Mouse (Mus musculus) cerebellum, adult 2 months (tissue): ENCODE data around the gene Evi2a. TPM values are rescaled to one million over a fixed set of nuclear protein-coding genes. Genes with fewer than 3 reads are reported as not detected.

Experiments used
- DNase-seq, 2 experiments: peaks; one replicate each; pipeline ENCODE4 v3.0.0; 2021
- H3K27ac ChIP-seq: fragments of 200-500 bp; 2 replicates; pipeline ENCODE4 v1.5.1; 2012; ENCODE audit warnings: low read length, control low read depth, inconsistent platforms; ENCODE audit not compliant: insufficient read depth
- H3K27me3 ChIP-seq: fragments of 200-500 bp; 2 replicates; pipeline ENCODE4 v1.6.1; 2012; ENCODE audit warnings: inconsistent platforms, mild to moderate bottlenecking, low read length, moderate library complexity; ENCODE audit not compliant: control insufficient read depth, insufficient read depth
- H3K4me1 ChIP-seq: fragments of 200-500 bp; 2 replicates; pipeline ENCODE4 v1.6.1; 2011; ENCODE audit warnings: low read length; ENCODE audit not compliant: control insufficient read depth, insufficient read depth
- H3K4me3 ChIP-seq: fragments of 200-500 bp; replicated peaks from 2 replicates; pipeline ENCODE3; 2011; ENCODE audit warnings: mild to moderate bottlenecking, low read depth, low read length, control low read depth; ENCODE audit not compliant: insufficient read depth
- CTCF ChIP-seq: fragments of 200-500 bp; IDR thresholded peaks from 2 replicates; pipeline ENCODE4 v1.5.1; 2011; ENCODE audit warnings: low read depth, mild to moderate bottlenecking, control low read depth, low read length, moderate library complexity, borderline replicate concordance; ENCODE audit not compliant: insufficient read depth
- POLR2A ChIP-seq: fragments of 200-500 bp; IDR thresholded peaks from 2 replicates; pipeline ENCODE4 v1.6.1; 2011; ENCODE audit warnings: low read length, control low read depth, borderline replicate concordance; ENCODE audit not compliant: insufficient read depth
- WGBS: fragments of 180-500 bp; shearing (Covaris S2); methylation state at CpG from one replicate; pipeline ENCODE4 v1.1.7; 2018; 5-methylcytosine and 5-hydroxymethylcytosine counted together
- polyA plus RNA-seq: library from polyadenylated mRNA; depleted of rRNA; stranded (reverse); fragments of >200 nt; gene quantifications from 2 replicates; pipeline ENCODE4 v1.2.3, GENCODE M21; 2012

The Evi2a gene
- polyA plus RNA-seq, 1 experiment: 72.3 TPM

- no peak overlapping the region for H3K4me3 ChIP-seq
- WGBS: 88% methylated on average over 2 of the region's 2 CpGs
- peaks cover 12% of the 10 kb centered on the region for H3K4me1 ChIP-seq
- H3K27ac ChIP-seq: no peak overlapping the region
- DNase-seq: no peak
- H3K27me3 ChIP-seq: no peaks in the 10 kb centered on the region
- TF ChIP-seq POLR2A: no peak
- TF ChIP-seq CTCF: no peak
Observed at GRCm38 (mm10) chr11:79529736-79530135, 673 bp downstream of the Evi2a start.

GRCm38 (mm10) chr11:79529226-79529625 is 1.2 kb downstream of the Evi2a start:
- peaks cover 11% of the 10 kb centered on the region for H3K4me1 ChIP-seq
- TF ChIP-seq POLR2A (no peak), CTCF (no peak)
- WGBS: 96% methylated on average over 6 of the region's 6 CpGs
- no peak overlapping the region for H3K27ac ChIP-seq
- no peaks in the 10 kb centered on the region for H3K27me3 ChIP-seq
- DNase-seq: no peak
- H3K4me3 ChIP-seq: no peak overlapping the region

- Histone ChIP-seq H3K4me1 (peaks cover 6% of the 10 kb centered on the region; the same call in 1 of the 2 replicates), H3K27me3 (no peaks in the 10 kb centered on the region), H3K27ac (no peak overlapping the region), H3K4me3 (no peak overlapping the region)
- DNase-seq: no peak
- WGBS: 94% methylated on average over 3 of the region's 3 CpGs
- TF ChIP-seq CTCF (no peak), POLR2A (no peak)
Observed at GRCm38 (mm10) chr11:79528601-79529000, 1.8 kb downstream of the Evi2a start.

DNA sequence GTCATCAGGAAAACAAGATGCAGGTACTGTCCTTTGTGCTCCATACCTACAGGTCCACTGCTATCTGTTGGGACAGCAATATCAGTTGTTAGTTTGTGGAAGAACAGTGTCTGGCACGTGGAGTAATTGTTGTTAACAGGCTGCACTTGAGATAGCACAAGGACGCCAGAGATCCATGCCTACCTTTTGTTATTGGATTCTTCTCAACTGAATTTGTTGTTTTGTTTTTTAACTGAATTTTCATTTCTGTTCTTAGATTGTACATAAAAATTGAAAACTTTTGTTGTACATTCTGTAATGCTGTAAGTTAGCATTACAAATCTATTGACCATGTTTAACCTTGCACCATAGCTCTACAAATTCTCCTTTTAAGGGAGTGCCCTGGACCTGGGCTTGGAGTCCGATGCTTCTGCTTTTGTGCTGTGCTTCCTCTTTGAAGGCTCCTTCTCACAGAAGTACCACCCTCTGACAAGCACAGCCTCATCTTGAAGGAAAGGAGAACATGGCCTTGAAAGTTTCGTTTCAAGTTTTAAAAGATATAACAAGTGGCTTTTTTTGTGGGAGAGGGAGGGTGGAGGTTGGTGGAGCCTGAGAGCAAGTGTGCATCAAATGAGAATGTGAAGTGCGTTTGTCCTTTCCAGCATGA is 2.5 kb downstream of the Evi2a start:
- H3K27ac ChIP-seq: no peak overlapping the region
- H3K4me1 ChIP-seq: 0 out of 2 replicates have a peak, but pooled peaks cover 2% of the 10 kb centered on the region
- H3K4me3 ChIP-seq: no peak overlapping the region
- DNase-seq: no peak
- no peaks in the 10 kb centered on the region for H3K27me3 ChIP-seq
- TF ChIP-seq POLR2A (no peak), CTCF (no peak)
- 92% methylated on average over 5 of the region's 5 CpGs for WGBS

DNA sequence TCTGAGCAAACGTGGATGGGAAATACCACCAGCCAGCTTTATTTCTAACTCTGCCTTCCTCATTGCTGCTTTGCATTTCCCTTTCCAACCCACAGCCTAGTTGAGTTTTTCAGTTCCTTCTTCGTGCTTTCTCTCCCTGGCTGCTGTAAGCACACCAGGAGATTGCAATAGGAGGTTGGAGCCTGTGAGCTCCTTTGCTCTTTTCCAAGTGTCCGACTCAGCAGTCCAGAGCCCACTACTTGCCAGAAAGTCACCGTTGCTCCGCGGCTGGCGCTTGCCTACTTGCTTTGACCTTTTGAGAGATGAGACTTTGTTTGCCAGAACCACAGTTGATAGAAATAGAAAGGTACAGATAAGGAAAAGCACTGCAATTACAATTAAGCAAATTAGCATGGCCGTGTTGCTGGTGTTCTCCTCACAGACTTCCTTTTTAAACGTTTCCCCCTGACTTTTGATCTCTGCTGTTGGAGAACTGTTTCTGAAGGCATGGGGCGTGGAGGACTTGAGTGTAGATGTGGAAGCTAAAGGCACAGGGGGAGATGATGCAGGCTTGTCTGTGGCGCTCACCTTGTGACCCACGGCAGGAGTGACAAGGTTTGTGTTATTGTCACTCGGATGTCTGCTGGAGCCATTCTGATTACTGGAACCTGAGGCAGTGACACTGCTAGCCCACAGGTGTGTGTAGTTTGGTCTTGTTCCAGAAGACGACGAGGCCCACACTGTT is 3.2 kb downstream of the Evi2a start:
- no peak overlapping the region for H3K27ac ChIP-seq
- H3K4me3 ChIP-seq: no peak overlapping the region
- TF ChIP-seq POLR2A (no peak), CTCF (no peak)
- H3K27me3 ChIP-seq: no peaks in the 10 kb centered on the region
- DNase-seq: peak in 1 of 2 experiments; percentile 21
- 0 out of 2 replicates have a peak, but pooled peaks cover 2% of the 10 kb centered on the region for H3K4me1 ChIP-seq
- WGBS: 61% methylated on average over 15 of the region's 15 CpGs

GRCm38 (mm10) chr11:79526549-79526948 is 3.9 kb downstream of the Evi2a start:
- Histone ChIP-seq H3K27ac (no peak overlapping the region), H3K27me3 (no peaks in the 10 kb centered on the region), H3K4me3 (no peak overlapping the region), H3K4me1 (0 out of 2 replicates have a peak, but pooled peaks cover 2% of the 10 kb centered on the region)
- no peak for TF ChIP-seq POLR2A
- TF ChIP-seq CTCF: no peak
- 97% methylated on average over 3 of the region's 3 CpGs for WGBS
- no peak for DNase-seq

DNA sequence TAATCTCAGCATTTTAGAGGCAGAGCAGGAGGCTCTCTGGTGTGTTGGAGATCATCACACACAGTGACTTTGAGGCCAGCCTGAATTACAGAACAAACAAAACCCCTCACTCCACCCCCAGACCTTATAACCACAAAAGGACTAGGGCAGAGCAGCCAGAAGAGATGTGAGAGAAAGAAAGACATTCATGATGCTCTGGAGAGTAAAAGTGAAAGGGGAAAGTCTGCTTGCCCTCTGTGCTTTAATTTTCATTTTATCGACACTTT is 6.2 kb downstream of the Evi2a start:
- Histone ChIP-seq H3K4me1 (0 out of 2 replicates have a peak, but pooled peaks cover 2% of the 10 kb centered on the region), H3K27ac (no peak overlapping the region), H3K4me3 (no peak overlapping the region), H3K27me3 (no peaks in the 10 kb centered on the region)
- TF ChIP-seq POLR2A (no peak), CTCF (no peak)
- DNase-seq: no peak
- WGBS: 92% methylated on average over 1 of the region's 1 CpGs
